Mouse (Mus musculus): Measurements from ENCODE around the gene Rnf130.

- TF ChIP-seq CTCF (IDR thresholded peaks at IDR 0.05) (no peak), EP300 (IDR thresholded peaks at IDR 0.05) (no peak)
Observed at GRCm38 (mm10) chr11:50028416-50028815, 3.3 kb downstream of the Rnf130 start.

Data from lung, postnatal 0 days (tissue).